Comparison of ENCODE assay signal across 29 mouse cellular contexts in the genomic region with DNA sequence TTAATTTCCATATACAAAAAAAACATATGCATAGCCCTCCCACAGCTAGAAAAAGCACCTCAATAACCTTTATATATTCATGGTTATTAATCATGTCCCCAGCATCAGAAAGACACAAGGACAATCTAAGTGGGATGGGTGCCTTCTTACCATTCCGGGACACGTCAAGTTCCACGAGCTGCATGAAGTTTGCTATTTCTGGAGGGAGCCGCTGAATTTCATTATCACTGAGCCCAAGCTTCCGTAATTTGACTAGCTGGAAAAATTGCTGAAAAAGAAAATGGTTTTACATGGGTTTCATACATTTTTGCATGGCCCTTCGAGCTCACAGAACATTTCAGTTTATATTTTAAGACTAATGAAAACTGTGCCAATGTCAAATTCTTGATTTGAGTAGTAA.
"Had no signal": no experiment of that assay in that cellular context is flagged by ENCODE, and none has a peak within 500 bp of the region (broad histone marks: within the 10 kb centered on the region; RNA-seq: fewer than 3 reads in every experiment).

No protein-coding gene starts in this region.

- H3K27ac ChIP-seq: gastrocnemius, adult 2 months; heart, adult 2 months; heart, embryonic 13.5 days; hindbrain, embryonic 10.5 days; hindbrain, embryonic 12.5 days; hindbrain, embryonic 14.5 days; intestine, embryonic 15.5 days; layer of hippocampus, adult 2 months; left cerebral cortex, adult 2 months; limb, embryonic 10.5 days; limb, embryonic 12.5 days; liver, embryonic 13.5 days; liver, embryonic 15.5 days had no signal

- H3K27me3 ChIP-seq: heart, embryonic 13.5 days; heart, embryonic 15.5 days; intestine, embryonic 15.5 days; limb, embryonic 12.5 days; liver, embryonic 13.5 days; liver, embryonic 15.5 days had no signal

- H3K9ac ChIP-seq: heart, embryonic 13.5 days; heart, embryonic 15.5 days; hindbrain, embryonic 12.5 days; hindbrain, embryonic 14.5 days; intestine, embryonic 15.5 days; limb, embryonic 12.5 days; liver, embryonic 13.5 days; liver, embryonic 15.5 days had no signal

- H3K36me3 ChIP-seq: heart, embryonic 13.5 days; heart, embryonic 15.5 days; hindbrain, embryonic 10.5 days; hindbrain, embryonic 12.5 days; intestine, embryonic 15.5 days; limb, embryonic 10.5 days; limb, embryonic 12.5 days; liver, embryonic 13.5 days; liver, embryonic 15.5 days had no signal

- DNase-seq: gastrocnemius, adult 2 months; gastrocnemius, postnatal 10 days; gastrocnemius, postnatal 25 days; heart, adult 2 months; heart, postnatal 14 days; heart, postnatal 4 days; kidney, adult 18-20 months; kidney, adult 8-10 months; kidney, postnatal 10 days; kidney, postnatal 25 days; kidney, postnatal 4 days; liver; liver, embryonic 13.5 days had no signal

- H3K4me3 ChIP-seq: gastrocnemius, adult 2 months; heart, adult 2 months; heart, embryonic 13.5 days; heart, embryonic 15.5 days; hindbrain, embryonic 10.5 days; hindbrain, embryonic 12.5 days; intestine, embryonic 15.5 days; layer of hippocampus, adult 2 months; left cerebral cortex, adult 2 months; limb, embryonic 10.5 days; limb, embryonic 12.5 days; liver, embryonic 13.5 days; liver, embryonic 15.5 days had no signal

- H3K4me2 ChIP-seq: heart, embryonic 11.5 days; heart, embryonic 13.5 days; heart, embryonic 15.5 days; hindbrain, embryonic 12.5 days; hindbrain, embryonic 14.5 days; intestine, embryonic 15.5 days; limb, embryonic 12.5 days; liver, embryonic 11.5 days; liver, embryonic 13.5 days; liver, embryonic 15.5 days had no signal

- ATAC-seq: hindbrain, embryonic 16.5 days; inflammation-experienced regulatory T-cells, adult 6 months; intestine, embryonic 15.5 days; intestine, postnatal 0 days had no signal

- H3K9me3 ChIP-seq: heart, embryonic 13.5 days; heart, embryonic 15.5 days; hindbrain, embryonic 10.5 days; hindbrain, embryonic 12.5 days; intestine, embryonic 15.5 days; limb, embryonic 10.5 days; limb, embryonic 12.5 days; liver, embryonic 13.5 days; liver, embryonic 15.5 days had no signal
